Mouse (Mus musculus) spleen, postnatal 36 days (tissue): ENCODE measurements around the gene Erbb3.
"Not testable (repeated sequence)": the region's sequence is repeated elsewhere in the genome, so short reads cannot be mapped to it uniquely, and the experiment has no call there.

Source experiments
- DNase-seq, 2 experiments: peaks; one replicate each; pipeline ENCODE4 v3.0.0; 2022; ENCODE audit warnings: low spot score in 2 of 2, mixed read lengths in 1 of 2

Gene Erbb3

DNA sequence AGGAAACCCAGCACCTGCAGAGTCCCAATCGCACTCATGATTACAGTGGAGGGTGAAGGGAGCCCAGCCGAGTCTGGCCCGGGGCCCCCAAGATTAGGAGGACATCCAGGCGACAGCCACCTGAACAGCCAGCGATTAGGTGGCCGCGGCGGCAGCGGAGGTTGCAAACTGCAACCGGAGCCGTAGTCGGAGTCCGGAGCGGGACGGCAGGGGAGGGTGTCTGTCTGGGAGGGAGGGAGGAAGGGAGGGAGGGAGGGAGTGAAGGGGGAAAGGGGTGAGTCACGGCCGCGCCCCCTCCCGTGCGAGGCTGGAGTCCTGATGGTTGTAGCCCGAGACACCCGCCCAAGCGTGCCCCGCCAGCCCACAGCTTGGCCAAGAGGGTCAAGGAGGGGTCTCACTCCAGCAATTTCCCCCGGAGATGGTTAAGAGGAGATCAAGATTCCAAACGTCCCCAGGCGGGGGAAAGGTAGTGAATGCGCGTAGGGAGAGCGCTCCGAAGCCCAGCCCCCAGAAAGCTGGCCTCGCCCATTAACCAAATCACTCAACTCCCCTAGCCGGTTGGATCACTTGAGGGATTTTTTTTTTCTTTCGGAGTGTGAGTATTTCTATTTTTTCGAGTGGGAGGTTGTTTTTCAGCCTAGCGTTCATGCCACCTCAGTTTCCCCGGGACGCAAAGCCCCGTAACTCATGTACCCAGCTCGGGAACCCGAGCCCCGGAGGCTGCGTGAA, at the start of gene Erbb3:
Gene Erbb3, minus strand, starts transcription at position 189 of the 729 bp plus-strand sequence.
- DNase-seq: peak; percentile 10 to 23

DNA sequence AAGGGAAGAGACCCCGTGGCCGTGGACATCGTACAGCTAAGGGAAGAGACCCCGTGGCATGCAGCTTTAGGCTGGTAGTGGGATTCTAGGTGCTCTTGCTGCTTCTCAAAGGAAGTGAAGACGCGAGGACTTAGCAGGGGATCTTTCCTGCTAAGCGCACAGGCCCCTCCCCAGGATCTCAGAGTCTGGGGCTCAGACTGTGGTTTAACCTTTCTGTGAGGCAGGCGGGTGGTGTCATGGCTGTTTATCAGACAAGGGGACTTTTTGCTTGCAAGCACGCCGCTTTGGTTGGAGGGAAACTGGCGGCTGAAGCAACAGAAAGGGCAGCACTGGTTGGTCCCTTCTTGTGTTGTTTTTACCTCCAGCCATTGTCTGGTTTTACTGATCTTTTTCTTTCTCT, 47.6 kb upstream of the Erbb3 start:
- peak; percentile 54 to 55 for DNase-seq

DNA sequence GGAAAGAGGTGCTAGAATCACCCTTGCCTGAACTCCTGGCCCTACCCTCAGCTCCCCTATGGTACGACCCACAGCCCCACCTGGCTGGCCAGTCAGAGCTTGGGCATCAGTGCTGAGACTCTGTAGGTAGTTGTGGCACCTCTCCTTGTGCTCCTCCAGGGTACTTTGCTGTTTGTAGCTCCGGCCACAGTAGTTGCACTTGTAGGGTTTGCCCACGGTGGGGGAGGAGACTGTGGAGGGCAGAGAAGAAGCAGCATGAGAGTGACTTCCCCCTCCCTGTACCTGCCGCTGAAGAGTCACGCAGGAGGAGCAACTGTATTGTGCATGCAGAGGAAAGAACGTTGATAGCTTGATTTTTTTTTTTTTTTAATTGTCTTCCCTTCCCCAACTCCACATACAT, 47.1 kb upstream of the Erbb3 start:
- peak; percentile 42 to 51 for DNase-seq

DNA sequence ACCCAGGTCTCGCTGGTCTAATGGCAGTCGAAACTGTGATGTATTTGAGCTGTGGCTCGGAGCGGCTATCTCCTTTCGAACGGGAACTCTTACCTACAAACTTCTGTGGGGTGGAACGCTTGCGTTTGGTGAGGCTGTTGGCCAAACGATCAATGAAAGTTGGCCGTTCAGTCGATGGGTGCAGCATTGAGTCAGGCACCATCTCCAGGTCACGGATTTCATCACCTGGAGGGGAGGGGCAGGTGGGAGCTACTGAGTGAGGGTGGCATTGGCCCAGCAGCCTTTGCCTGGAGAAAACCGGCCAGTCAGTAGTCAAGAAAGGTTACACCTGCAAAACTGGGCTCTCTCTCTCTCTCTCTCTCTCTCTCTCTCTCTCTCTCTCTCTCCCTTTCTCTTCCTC, 46.2 kb upstream of the Erbb3 start:
- no peak for DNase-seq

DNA sequence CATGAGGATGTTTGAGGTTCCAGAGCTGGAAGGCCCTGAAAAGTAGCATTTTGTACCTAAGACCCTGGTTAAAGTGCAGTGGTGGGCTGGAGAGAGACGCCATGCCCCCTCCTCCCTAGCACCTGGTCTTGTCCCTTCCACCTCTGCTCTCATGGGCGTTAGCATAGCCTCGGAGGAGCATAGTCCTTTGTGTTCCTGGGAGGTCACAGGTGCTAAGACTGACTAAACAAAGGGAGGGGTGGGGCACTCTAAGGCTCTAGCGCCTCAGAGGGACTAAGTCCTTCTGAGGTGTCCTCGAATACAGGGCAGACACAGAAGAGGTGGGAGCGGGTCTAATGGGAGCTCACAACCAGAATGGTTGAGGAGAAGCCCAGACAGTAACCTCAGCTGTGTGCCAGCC, 42.1 kb upstream of the Erbb3 start:
- DNase-seq: no peak

DNA sequence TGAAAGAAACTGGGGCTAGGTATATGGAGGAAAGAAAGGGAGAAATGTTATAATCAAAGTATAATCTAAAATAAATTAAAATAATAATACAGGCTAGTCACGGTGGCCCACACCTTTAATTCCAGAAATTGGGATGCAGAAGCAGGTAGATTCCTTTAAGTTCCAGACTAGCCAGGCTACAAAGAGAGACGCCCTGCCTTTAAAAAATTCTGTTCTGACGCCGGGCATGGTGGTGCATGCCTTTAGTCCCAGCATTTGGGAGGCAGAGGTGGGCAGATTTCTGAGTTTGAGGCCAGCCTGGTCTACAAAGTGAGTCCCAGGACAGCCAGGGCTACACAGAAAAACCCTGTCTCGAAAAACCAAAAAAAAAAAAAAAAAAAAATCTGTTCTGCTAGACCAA, 40.9 kb upstream of the Erbb3 start:
- not testable (repeated sequence) for DNase-seq

DNA sequence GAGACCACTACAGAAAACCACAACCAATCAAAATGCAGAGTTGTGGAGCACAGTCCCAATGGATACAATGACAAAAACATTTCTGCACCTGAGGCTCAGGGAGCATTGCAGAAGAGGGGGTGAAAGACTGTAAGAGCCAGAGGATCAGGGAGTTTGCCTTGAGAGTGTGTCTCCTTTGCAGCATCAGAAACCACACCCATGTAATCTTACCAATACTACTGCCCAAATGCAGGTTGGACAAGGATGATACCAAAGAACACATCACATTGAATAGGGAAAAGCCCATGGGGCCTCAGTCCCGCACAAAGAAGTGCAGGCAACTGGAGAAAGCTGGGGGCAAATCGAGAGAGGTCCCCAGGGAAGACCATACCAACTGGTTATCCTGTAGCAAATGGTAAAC, 40.3 kb upstream of the Erbb3 start:
- peak in 1 of 2 experiments; percentile 41 for DNase-seq

DNA sequence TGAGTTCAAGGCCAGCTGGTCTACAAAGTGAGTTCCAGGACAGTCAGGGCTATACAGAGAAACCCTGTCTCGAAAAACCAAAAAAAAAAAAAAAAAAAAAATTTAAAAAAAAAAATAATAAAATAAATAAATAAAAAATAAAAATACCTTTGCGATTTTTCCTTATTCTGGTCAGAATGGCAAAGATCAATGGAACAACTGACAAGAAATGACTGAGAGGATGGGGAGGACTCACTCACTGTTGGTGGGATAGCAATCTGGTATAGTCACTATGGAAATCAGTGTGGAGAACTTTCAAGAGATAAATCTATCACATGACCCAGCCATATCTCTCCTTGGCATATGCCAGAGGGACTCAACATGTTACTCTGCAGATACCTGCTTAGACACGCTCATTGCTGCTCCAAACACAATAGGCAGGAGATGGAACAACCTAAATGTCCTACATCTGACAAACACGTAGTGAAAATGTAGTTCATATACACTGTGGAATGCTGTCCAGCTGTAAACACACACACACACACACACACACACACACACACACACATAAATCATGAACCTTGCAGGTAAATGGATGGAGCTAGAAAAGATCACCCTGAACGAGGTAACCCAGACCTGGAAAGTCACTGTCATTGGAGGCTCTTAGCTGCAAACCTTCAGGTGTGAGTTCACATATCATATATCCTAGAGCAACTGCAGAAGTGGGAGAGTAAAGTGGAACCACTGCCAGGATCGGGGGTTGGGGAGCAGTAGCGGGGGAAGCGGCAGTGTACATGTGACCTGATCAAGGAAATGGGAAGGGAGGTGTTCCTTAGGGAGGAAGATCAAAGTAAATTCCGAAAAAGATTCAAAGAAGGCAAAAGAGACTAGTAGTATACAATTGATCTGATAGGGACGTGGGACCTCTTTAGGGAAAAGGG, 38.2 kb upstream of the Erbb3 start:
- DNase-seq: peak in 1 of 2 experiments; percentile 27

DNA sequence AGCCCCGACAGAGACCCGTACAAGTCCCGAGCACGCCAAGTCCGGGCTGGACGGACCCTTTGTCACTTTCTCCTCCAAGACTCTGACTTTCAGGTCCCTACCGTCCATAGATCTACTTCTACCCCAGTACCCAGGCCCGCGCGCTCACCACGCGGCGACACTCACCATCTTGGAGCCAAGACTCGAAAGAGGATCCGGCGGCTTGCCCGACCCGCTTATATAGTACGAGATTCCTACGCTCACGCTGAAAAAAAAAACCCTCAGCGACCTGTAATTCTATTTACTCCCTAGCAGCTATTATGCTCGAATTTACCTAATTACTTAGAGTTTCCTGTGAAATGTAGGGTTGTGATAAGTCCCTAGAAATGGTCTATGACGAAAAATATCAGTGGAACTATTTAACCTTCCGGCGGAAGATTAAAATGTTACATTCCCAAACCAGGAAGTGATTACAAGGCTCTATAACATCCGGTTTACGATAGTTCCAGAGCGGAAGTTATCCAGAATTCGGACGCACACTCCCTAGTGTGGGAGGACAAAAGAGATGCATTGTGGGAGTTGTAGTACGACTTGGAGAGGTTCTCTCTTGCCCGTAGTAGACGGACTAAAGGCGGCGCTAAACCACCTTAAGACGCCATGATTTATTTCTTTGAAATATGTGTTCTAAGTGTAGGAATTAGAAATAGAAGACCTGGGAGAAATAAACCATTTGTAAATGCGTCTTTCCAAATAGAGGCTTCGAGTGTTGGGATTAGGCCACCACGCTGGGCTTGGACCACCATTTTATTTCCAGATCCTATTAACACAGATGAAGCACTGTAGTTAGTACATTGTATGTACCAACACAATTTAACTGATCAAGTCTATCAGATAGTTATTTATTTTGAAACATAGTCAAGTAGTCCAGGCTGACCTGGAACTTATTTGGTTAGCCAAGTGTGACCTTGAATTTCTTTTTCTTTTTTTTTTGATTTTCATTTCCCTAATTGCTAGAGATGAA, 37.2 kb upstream of the Erbb3 start, which contains the start of gene Rps26:
Gene Rps26, minus strand, starts transcription at position 437 of the 1,000 bp plus-strand sequence.
- DNase-seq: peak; percentile 94 to 97

DNA sequence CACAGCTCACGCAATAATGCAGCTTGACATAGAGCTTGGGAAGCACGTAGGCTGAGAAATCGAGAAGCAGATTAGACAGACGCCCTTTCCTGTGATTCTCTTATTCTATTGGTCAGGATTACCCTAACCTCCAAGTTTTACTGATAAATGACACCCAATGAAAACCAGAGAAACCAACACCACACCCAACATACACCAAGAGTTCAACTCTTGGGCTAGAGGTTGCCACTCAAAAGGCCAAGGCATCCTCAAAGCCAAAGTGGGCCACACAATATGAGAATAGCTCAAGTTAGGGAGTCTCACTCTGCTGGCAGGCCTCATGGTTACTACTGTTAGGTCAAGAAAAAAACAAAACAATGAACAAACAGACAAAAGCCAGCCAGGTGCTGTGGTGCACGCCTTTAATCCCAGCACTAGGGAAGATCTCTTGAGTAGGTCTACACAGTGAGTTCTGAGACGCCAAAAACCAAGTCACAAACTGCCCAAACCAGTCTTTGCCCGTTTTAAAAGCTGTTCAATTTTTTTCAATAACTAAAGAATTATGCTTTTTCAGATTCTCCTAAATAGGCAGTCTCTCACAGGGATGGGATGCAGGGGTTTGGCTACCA, 35.9 kb upstream of the Erbb3 start:
- no peak for DNase-seq

DNA sequence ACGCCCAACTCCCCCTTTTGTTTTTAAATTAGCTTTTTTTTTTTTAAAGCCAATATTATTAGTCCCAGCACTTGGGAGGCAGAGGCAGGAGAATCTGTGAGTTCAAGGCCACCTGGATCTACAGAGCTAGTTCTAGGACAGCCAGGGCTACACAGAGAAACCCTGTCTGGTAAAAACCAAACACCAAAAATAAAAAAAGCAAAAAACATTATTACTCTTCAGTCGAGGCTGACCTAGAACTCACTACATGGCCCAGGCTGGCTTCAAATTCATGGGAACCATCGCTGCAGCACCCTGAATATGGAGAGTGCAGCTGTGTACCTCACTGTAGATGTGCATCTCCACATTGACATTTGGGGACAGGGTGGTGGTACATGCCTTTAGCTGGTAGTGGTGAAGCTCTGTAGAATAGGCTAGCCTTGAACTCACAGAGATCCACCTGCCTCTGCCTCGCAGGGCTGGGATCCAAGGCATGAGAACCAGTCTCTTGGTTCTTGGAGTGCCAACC, 33.7 kb upstream of the Erbb3 start:
- DNase-seq: not testable (repeated sequence)

DNA sequence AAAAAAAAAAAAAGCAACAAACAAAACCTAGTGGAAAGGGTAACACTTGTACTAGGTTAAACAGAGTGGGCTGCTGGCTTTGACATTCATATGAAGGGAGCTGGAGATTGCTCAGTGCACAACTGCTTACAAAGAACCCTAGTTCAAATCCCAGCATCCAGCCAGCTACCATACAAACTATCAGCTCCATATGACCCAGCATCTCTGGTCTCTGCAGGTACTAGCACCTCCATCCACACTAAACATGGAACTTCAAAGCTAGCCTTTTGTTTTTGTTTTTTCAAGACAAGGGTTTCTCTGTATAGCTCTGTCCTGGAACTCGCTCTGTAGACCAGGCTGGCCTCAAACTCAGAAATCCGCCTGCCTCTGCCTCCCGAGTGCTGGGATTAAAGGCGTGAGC, 33.2 kb upstream of the Erbb3 start:
- no peak for DNase-seq

DNA sequence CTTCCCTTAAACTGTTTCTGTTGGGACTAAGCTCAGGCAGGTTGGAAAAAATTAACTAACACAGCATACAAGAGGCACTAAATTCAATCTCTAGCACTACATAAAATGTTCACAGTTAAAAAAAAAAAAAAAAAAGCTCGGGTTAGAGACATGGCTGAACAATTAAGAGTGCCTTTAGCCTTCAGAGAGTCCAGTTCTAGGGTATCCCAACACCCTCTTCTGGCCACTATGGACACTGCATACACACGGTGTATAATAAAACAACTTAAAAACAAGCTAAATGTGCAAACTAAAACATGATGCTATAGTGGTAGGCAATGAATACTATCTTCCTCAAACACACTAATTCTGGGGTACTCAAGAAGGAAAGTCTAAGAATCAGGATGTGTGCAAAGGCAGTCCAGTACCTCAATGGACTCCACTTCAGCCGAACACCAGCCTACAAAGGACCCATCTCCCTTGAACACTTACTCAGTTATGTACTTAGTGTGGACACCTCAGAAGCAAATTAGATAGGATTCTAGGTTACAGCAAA, 32.6 kb upstream of the Erbb3 start:
- DNase-seq: no peak

DNA sequence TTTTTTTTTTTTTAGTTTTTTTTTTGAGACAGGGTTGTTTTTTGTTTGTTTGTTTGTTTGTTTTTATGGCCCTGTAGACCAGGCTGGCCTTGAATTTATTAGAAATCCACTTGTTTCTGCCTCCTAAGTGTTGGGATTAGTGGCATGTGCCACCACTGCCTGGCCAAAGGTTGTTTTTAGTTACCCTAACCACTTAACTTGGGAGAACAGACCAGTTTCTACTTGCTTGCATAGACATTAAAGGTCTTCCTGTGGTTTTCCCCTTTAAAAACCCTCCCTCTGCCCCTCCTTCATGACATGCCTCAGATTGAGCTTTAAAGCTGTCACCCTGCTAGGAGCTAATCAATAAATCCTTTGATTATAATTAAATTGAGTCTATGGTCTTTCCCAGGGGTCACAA, 30.8 kb upstream of the Erbb3 start:
- no peak for DNase-seq

DNA sequence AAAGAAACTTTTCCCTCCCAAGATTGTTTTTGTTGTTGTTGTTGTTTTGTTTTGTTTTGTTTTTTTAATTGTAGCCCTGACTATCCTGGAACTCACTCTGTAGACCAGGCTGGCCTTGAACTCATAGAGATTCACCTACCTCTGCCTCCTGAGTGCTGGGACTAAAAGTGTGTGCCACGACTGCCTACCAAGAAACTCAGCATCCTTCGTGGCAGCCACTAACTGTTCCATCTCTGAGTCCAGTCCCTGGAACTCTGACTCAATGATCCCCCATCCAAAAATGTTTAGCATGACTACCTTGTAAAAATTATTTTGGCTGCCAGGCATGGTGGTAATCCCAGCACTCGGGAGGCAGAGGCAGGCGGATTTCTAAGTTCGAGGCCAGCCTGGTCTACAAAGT, 29.7 kb upstream of the Erbb3 start:
- DNase-seq: not testable (repeated sequence)

DNA sequence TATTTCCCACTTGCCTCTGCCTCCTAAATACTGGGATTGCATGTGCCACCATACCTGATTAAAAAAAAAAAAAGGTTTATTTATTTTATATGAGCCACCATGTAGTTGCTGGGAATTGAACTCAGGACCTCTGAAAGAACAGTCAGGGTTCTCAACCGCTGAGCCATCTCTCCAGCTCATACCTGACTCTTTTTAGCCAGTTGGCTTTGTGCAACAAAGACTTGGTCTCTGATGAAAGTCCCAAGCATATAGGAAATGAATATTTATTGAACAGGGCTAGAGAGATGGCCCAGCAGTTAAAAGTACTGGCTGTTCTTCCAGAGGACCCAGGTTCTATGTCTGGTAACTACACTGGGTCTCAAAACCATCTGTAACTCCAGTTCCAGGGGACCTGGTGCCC, 29.1 kb upstream of the Erbb3 start:
- DNase-seq: no peak

DNA sequence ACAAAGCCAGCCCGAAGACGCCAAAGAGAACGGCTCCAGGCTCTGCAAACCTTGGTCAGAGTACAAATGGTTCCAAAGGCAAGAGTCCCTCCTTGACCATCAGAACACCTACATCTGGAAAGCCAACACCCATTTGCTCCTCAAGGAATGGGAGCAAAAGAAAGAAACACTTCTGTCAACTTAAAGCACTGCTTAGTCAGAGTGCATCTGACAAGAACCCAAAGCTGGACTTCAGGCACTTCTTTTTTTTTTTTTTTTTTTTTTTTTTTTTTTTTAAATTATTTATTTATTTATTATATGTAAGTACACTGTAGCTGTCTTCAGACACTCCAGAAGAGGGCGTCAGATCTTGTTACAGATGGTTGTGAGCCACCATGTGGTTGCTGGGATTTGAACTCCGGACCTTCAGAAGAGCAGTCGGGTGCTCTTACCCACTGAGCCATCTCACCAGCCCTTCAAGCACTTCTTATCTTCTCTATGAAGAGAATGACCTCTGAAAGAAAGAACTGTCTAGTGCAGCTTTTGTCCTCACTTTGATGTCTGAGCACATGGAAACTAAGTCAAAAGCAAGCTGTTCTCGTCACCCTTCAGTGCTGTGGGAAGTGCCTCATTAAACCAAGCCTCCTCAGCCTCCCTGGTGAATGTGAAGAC, 26.5 kb upstream of the Erbb3 start:
- DNase-seq: not testable (repeated sequence)

DNA sequence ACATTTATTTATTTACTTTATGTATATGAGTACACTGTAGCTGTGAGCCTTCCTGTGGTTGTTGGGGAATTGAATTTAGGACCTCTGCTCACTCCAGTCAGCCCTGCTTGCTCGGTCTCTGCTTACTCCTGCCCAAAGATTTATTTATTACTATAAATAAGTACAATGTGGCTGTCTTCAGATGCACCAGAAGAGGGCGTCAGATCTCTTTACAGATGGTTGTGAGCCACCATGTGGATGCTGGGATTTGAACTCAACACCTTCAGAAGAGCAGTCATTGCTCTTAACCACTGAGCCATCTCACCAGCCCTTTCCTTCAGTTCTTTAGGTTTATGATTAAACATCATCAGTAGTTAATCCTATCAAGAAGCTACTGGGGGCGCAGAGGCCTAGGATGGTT, 25.5 kb upstream of the Erbb3 start:
- DNase-seq: no peak

DNA sequence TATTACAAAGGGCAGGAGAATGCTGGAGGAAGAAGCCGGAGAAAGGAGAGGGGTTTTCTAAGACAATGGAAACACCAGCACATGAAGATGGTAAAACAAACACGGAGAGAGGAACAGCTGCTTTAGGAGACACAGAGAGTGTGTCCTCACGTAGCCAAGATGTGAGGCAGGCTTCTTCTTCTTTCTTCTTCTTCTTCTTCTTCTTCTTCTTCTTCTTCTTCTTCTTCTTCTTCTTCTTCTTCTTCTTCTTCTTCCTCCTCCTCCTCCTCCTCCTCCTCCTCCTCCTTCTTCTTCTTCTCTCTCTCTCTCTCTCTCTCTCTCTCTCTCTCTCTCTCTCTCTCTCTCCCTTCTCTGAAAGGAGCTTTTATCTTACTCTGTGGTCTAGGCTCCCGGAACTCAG, 24.4 kb upstream of the Erbb3 start:
- not testable (repeated sequence) for DNase-seq

DNA sequence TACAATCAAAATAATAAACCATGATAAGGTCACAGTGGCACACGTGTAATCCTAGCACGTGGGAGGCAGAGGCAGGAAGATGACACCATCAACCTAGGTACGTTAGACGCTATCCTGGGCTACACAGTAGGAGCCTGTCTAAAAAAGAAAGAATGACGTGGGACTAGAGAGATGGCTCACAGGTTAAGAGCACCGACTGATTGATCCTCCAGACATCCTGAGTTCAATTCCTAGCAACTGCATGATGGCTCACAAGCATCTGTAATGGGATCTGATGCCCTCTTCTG, 23.6 kb upstream of the Erbb3 start:
- no peak for DNase-seq
